Mouse (Mus musculus): ENCODE measurements around the gene Trib2. TPM values are rescaled to one million over a fixed set of nuclear protein-coding genes. Genes with fewer than 3 reads are reported as not detected.

Gene Trib2
- polyA plus RNA-seq, 1 experiment: 9.5 TPM

GRCm38 (mm10) chr12:15771686-15772085 is 45.0 kb downstream of the Trib2 start:
- Histone ChIP-seq H3K27ac (ENCODE audit: control insufficient read depth, insufficient read depth, low read depth, low read length, poor library complexity) (no peak overlapping the region), H3K4me1 (ENCODE audit: control insufficient read depth, insufficient read depth, low read length) (no peaks in the 10 kb centered on the region), H3K4me3 (replicated peaks; ENCODE audit: control insufficient read depth, low read depth, low read length) (no peak overlapping the region)
- TF ChIP-seq CTCF (IDR thresholded peaks at IDR 0.05; ENCODE audit: control insufficient read depth, insufficient read depth, low read length): no peak
- TF ChIP-seq POLR2A (IDR thresholded peaks at IDR 0.05; ENCODE audit: borderline replicate concordance, control insufficient read depth, low read depth, low read length): no peak
- WGBS: 78% methylated on average over 6 of the region's 6 CpGs

DNA sequence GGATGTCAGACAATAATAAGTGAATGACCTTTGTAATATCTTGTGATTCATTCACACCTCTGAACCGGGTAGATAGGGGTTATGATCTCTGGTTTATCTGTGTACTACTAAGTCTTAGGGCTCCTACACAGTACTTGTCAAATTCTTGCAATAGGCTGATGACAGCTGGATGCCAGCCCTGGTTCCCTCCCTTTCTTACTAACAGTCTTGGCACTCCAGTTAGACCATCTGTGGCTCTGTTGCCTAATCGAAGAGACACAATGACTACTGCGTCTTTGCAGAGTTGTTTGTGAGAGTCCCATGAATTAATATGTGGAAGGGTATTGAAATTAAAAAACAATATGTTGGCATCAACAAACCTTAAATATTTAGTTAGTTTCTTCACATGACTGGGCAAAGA is 48.2 kb downstream of the Trib2 start:
- Histone ChIP-seq H3K27ac (ENCODE audit: control insufficient read depth, insufficient read depth, low read depth, low read length, poor library complexity) (no peak overlapping the region), H3K4me3 (replicated peaks; ENCODE audit: control insufficient read depth, low read depth, low read length) (no peak overlapping the region), H3K4me1 (ENCODE audit: control insufficient read depth, insufficient read depth, low read length) (no peaks in the 10 kb centered on the region)
- TF ChIP-seq POLR2A (IDR thresholded peaks at IDR 0.05; ENCODE audit: borderline replicate concordance, control insufficient read depth, low read depth, low read length) (no peak), CTCF (IDR thresholded peaks at IDR 0.05; ENCODE audit: control insufficient read depth, insufficient read depth, low read length) (no peak)
- WGBS: 75% methylated on average over 3 of the region's 3 CpGs

- Histone ChIP-seq H3K4me3 (replicated peaks; ENCODE audit: control insufficient read depth, low read depth, low read length) (no peak overlapping the region), H3K4me1 (ENCODE audit: control insufficient read depth, insufficient read depth, low read length) (no peaks in the 10 kb centered on the region), H3K27ac (ENCODE audit: control insufficient read depth, insufficient read depth, low read depth, low read length, poor library complexity) (no peak overlapping the region)
- no peak for TF ChIP-seq CTCF (IDR thresholded peaks at IDR 0.05; ENCODE audit: control insufficient read depth, insufficient read depth, low read length)
- no peak for TF ChIP-seq POLR2A (IDR thresholded peaks at IDR 0.05; ENCODE audit: borderline replicate concordance, control insufficient read depth, low read depth, low read length)
- 86% methylated on average over 12 of the region's 12 CpGs for whole genome bisulfite sequencing
Observed at GRCm38 (mm10) chr12:15765996-15766395, 50.7 kb downstream of the Trib2 start.

- TF ChIP-seq POLR2A (IDR thresholded peaks at IDR 0.05; ENCODE audit: borderline replicate concordance, control insufficient read depth, low read depth, low read length): no peak
- TF ChIP-seq CTCF (IDR thresholded peaks at IDR 0.05; ENCODE audit: control insufficient read depth, insufficient read depth, low read length): no peak
- H3K4me3 ChIP-seq (replicated peaks; ENCODE audit: control insufficient read depth, low read depth, low read length): no peak overlapping the region
- no peak overlapping the region for H3K27ac ChIP-seq (ENCODE audit: control insufficient read depth, insufficient read depth, low read depth, low read length, poor library complexity)
- H3K4me1 ChIP-seq (ENCODE audit: control insufficient read depth, insufficient read depth, low read length): no peaks in the 10 kb centered on the region
- WGBS: 61% methylated on average over 1 of the region's 1 CpGs
Observed at GRCm38 (mm10) chr12:15765238-15765637, 51.5 kb downstream of the Trib2 start.

GRCm38 (mm10) chr12:15761453-15762116 is 55.1 kb downstream of the Trib2 start:
- 88% methylated on average over 8 of the region's 8 CpGs for WGBS

DNA sequence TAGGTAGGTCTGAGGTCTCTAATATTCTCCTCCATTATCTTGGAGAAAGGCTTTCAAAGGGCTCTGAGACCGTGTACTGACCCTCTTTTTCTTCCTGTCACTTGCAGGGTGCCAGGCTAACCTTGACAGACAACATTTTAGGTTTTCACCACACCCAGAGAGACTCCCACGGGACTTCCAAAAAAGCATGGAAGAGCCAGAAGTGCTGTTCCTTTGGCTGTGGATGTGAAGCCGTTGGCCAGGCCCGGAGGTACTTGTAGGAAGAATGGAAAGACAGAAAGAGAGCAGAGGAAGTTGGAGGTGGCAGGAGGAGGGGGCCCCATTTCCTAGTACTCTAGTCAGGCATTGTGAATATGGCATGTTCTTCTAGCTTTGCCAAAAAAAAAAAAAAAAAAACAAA is 56.0 kb downstream of the Trib2 start:
- no peaks in the 10 kb centered on the region for H3K4me1 ChIP-seq (ENCODE audit: control insufficient read depth, insufficient read depth, low read length)
- no peak overlapping the region for H3K27ac ChIP-seq (ENCODE audit: control insufficient read depth, insufficient read depth, low read depth, low read length, poor library complexity)
- TF ChIP-seq CTCF (IDR thresholded peaks at IDR 0.05; ENCODE audit: control insufficient read depth, insufficient read depth, low read length) (no peak), POLR2A (IDR thresholded peaks at IDR 0.05; ENCODE audit: borderline replicate concordance, control insufficient read depth, low read depth, low read length) (no peak)
- 52% methylated on average over 4 of the region's 4 CpGs for WGBS
- H3K4me3 ChIP-seq (replicated peaks; ENCODE audit: control insufficient read depth, low read depth, low read length): no peak overlapping the region

More at GRCm38 (mm10) chr12:15761453-15762116, 55.1 kb downstream of the Trib2 start:
- TF ChIP-seq POLR2A (IDR thresholded peaks at IDR 0.05; ENCODE audit: borderline replicate concordance, control insufficient read depth, low read depth, low read length): no peak
- TF ChIP-seq CTCF (IDR thresholded peaks at IDR 0.05; ENCODE audit: control insufficient read depth, insufficient read depth, low read length): no peak
- Histone ChIP-seq H3K4me1 (ENCODE audit: control insufficient read depth, insufficient read depth, low read length) (no peaks in the 10 kb centered on the region), H3K27ac (ENCODE audit: control insufficient read depth, insufficient read depth, low read depth, low read length, poor library complexity) (no peak overlapping the region), H3K4me3 (replicated peaks; ENCODE audit: control insufficient read depth, low read depth, low read length) (no peak overlapping the region)

GRCm38 (mm10) chr12:15758866-15759265 is 57.9 kb downstream of the Trib2 start:
- 55% methylated on average over 2 of the region's 2 CpGs for WGBS
- Histone ChIP-seq H3K4me1 (ENCODE audit: control insufficient read depth, insufficient read depth, low read length) (no peaks in the 10 kb centered on the region), H3K4me3 (replicated peaks; ENCODE audit: control insufficient read depth, low read depth, low read length) (no peak overlapping the region), H3K27ac (ENCODE audit: control insufficient read depth, insufficient read depth, low read depth, low read length, poor library complexity) (no peak overlapping the region)
- no peak for TF ChIP-seq POLR2A (IDR thresholded peaks at IDR 0.05; ENCODE audit: borderline replicate concordance, control insufficient read depth, low read depth, low read length)
- no peak for TF ChIP-seq CTCF (IDR thresholded peaks at IDR 0.05; ENCODE audit: control insufficient read depth, insufficient read depth, low read length)

GRCm38 (mm10) chr12:15757351-15757750 is 59.4 kb downstream of the Trib2 start:
- no peak overlapping the region for H3K27ac ChIP-seq (ENCODE audit: control insufficient read depth, insufficient read depth, low read depth, low read length, poor library complexity)
- no peak overlapping the region for H3K4me3 ChIP-seq (replicated peaks; ENCODE audit: control insufficient read depth, low read depth, low read length)
- TF ChIP-seq CTCF (IDR thresholded peaks at IDR 0.05; ENCODE audit: control insufficient read depth, insufficient read depth, low read length) (no peak), POLR2A (IDR thresholded peaks at IDR 0.05; ENCODE audit: borderline replicate concordance, control insufficient read depth, low read depth, low read length) (no peak)
- no peaks in the 10 kb centered on the region for H3K4me1 ChIP-seq (ENCODE audit: control insufficient read depth, insufficient read depth, low read length)
- 69% methylated on average over 8 of the region's 8 CpGs for WGBS
